Mouse (Mus musculus) embryonic facial prominence, embryonic 11.5 days (tissue): ENCODE measurements around the gene Lonrf3. TPM values are rescaled to one million over a fixed set of nuclear protein-coding genes. Genes with fewer than 3 reads are reported as not detected.

Source experiments
- microRNA-seq: library from miRNA; unstranded; fragments of <30 nt; microRNA quantifications from one replicate; pipeline ENCODE4, GENCODE M21; 2016; ENCODE audit warnings: borderline number of aligned reads
- polyA plus RNA-seq: library from polyadenylated mRNA; unstranded; fragments of >200 nt; fragmentation: Nextera tagmentation; extraction: Ambion mirVana; gene quantifications from 2 replicates; pipeline ENCODE4 v1.2.1, GENCODE M21; 2014

Lonrf3 gene
- polyA plus RNA-seq, 1 experiment from 2014 or later: 0.59 TPM

Small RNA genes within 50 kb of the gene (microRNA-seq; reads per million reads assigned to microRNA genes)
- gene Gm44485: not detected

Other genes with a start within 250 kb of the Lonrf3 start
- 7.6 and 9.5 TPM in 2 replicates for gene Il13ra1, start 216.2 kb upstream of the Lonrf3 start, polyA plus RNA-seq
- 16.3 and 16.6 TPM in 2 replicates for gene Zcchc12, start 132.4 kb upstream of the Lonrf3 start, polyA plus RNA-seq
- not detected in 2 replicates for gene Gm6268, start 72.9 kb downstream of the Lonrf3 start, polyA plus RNA-seq
- not detected in 2 replicates for gene Gm14569, start 163.5 kb downstream of the Lonrf3 start, polyA plus RNA-seq